ENCODE assay signal across 8 mouse cellular contexts in the genomic region with DNA sequence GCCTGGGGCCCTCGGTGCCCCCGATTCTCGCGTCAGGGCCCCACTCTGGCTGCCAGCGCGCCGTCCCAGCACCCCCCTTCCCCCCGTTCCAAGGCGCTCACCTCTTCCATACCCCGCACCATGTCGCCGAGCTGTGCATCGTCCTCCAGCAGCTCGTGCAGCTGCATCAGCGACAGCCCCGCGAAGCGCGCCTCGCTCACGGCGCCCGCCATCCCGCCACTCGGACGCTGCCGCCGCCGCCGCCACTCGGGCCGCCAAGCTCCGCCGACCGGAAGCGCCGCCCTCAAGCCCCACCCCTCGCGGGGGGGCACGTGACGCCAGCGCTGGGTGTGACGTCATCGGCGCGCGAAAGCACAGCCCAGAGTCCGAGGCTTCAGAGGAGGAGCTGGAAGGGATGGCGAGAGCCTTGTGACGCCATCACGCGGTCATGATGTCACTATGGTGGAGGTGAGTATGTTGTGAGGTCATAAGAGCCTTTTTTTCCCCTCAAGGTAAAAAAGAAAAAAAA. TPM values are rescaled to one million over a fixed set of nuclear protein-coding genes. Genes with fewer than 3 reads are reported as not detected.
DNase-seq lines count a peak whose midpoint lies in the region; ATAC-seq and TF ChIP-seq lines count a peak whose summit lies in the region.

Gene Vps37b (minus strand): TSS at position 270 of the 508 bp plus-strand sequence.

- peak within 1 kb of the TSS; percentile 92 for H3K4me3 ChIP-seq in lung, embryonic 14.5 days (ENCODE audit: low read depth, low read length)

- H3K36me3 ChIP-seq in lung, embryonic 14.5 days (ENCODE audit: insufficient read depth) = 0 out of 2 replicates have a peak, but pooled peaks cover 5% of the 10 kb centered on the region

- no peak for TF ChIP-seq CTCF in lung, embryonic 14.5 days (IDR thresholded peaks at IDR 0.05; ENCODE audit: low read depth)

- H3K4me1 ChIP-seq in lung, embryonic 14.5 days (ENCODE audit: insufficient read depth) = peaks cover 20% of the 10 kb centered on the region

- peak within 1 kb of the TSS; percentile 96 for H3K27ac ChIP-seq in lung, embryonic 14.5 days (ENCODE audit: low read depth)

- peak; percentile 65 for ATAC-seq in frontal cortex, adult (ENCODE audit: low TSS enrichment)
- peak; percentile 46 to 59 for ATAC-seq in hematopoietic stem cell, adult 5-6 weeks (replicated peaks in 1 of 2; ENCODE audit: insufficient read depth in 1 of 2, low FRiP score in 2 of 2, low TSS enrichment in 1 of 2, low read depth in 1 of 2, poor library complexity in 2 of 2, severe bottlenecking in 2 of 2)
- peak; percentile 78 for ATAC-seq in lung, embryonic 14.5 days (ENCODE audit: insufficient read depth)
- ATAC-seq in neutrophil, adult 5-6 weeks (ENCODE audit: extremely low read depth, insufficient number of reproducible peaks, low FRiP score, poor library complexity, severe bottlenecking) = peak; percentile 59

- H3K9me3 ChIP-seq in lung, embryonic 14.5 days (ENCODE audit: low read depth, low read length) = no peaks in the 10 kb centered on the region

- H3K9ac ChIP-seq in lung, embryonic 14.5 days = peak within 1 kb of the TSS; percentile 96

- H3K27me3 ChIP-seq in lung, embryonic 14.5 days (ENCODE audit: insufficient read depth, low read length) = no peaks in the 10 kb centered on the region

- peak within 1 kb of the TSS; percentile 92 for H3K4me2 ChIP-seq in lung, embryonic 14.5 days

- WGBS in lung, embryonic 14.5 days = under 1% methylated on average over 52 of the region's 52 CpGs

- peak; percentile 95 for DNase-seq in Muller cell, postnatal 12 days (ENCODE audit: inconsistent ontology term)
- peak; percentile 91 for DNase-seq in cerebellum, adult 9-10 months
- DNase-seq in layer of hippocampus, adult 8-10 months (ENCODE audit: low spot score in 2 of 2) = peak; percentile 79 to 88
- peak; percentile 96 for DNase-seq in lung, embryonic 14.5 days
- peak; percentile 75 to 81 for DNase-seq in thymus, adult 18-20 months

RNA-seq across cellular contexts. Expression of gene Vps37b, which starts in this region (rescaled TPM):
- total RNA-seq in hematopoietic stem cell, adult 5-6 weeks (2017) = 20.4 and 22.2 TPM in 2 replicates
- total RNA-seq in layer of hippocampus, adult 8-10 months (2022) = 10 to 100 TPM; 35.9 to 39.4 (median 36.6) TPM
- 34.8 and 39.3 TPM in 2 replicates for polyA plus RNA-seq in lung, embryonic 14.5 days (2014; fragmentation: Nextera tagmentation; extraction: Ambion mirVana)
- total RNA-seq in neutrophil, adult 5-6 weeks (2017) = 31.6 and 33.2 TPM in 2 replicates

Comparison
In these comparisons a context has a peak if more than half of its experiments do, and no peak if none do; other contexts are left out.
1. Peak in every context shown above with its lines: DNase-seq, ATAC-seq, H3K4me3 ChIP-seq and H3K27ac ChIP-seq.